Mouse (Mus musculus): Measurements from ENCODE around the gene Crot. TPM values are rescaled to one million over a fixed set of nuclear protein-coding genes. Genes with fewer than 3 reads are reported as not detected.

Gene Crot
- polyA plus RNA-seq, 1 experiment: 0.01 TPM

DNA sequence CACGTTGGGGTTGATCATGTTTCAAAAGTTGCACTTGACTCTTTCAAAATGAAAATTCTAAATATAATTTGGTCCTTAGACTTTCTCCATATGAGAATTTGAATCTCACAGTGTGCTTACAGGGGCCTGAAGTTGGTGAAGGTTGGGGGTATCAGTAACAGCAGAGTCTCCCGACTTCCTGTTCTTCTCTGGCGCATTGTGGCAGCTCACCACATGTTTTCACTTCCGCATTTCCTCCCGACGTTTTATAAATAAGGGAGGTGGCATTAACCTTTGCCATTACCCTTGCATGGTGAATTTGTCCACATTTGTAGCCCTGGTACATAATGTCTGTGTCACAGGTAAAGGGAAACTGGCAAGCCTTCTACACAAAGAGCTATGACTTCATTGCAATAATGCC, 80.1 kb downstream of the Crot start:
- Histone ChIP-seq H3K9me3 (ENCODE audit: control insufficient read depth, low read length) (no peaks in the 10 kb centered on the region), H3K36me3 (ENCODE audit: control insufficient read depth) (peaks cover 94% of the 10 kb centered on the region), H3K4me3 (replicated peaks) (no peak overlapping the region), H3K4me1 (ENCODE audit: control insufficient read depth) (peaks cover 1% of the 10 kb centered on the region; the same call in 1 of the 2 replicates), H3K27me3 (ENCODE audit: control insufficient read depth) (no peaks in the 10 kb centered on the region)
- no peak for TF ChIP-seq TAL1 (IDR thresholded peaks at IDR 0.05; ENCODE audit: low read length)
- no peak for TF ChIP-seq GATA1 (IDR thresholded peaks at IDR 0.05; ENCODE audit: low read length)

DNA sequence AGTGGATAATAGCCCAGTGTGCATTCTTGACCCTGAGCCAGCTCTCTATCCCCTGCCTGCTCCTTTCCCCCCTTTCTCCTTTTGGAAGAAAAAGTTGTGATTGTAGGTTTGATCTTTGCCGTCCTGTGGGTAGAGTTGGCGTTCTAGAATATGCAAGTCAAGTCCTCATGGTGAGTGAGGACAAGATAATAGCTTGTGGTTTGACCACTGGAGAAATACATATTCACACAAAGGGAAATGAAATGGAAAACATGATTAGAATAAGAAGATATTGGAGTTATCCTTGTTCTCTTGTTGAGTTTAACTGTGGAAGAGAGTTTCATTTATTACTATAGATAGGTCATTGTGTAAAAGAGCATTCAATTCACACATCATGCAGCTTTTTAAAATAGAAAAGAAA, 80.7 kb downstream of the Crot start:
- Histone ChIP-seq H3K4me1 (ENCODE audit: control insufficient read depth) (peaks cover 1% of the 10 kb centered on the region; the same call in 1 of the 2 replicates), H3K9me3 (ENCODE audit: control insufficient read depth, low read length) (no peaks in the 10 kb centered on the region)

More for the DNA sequence above, 80.7 kb downstream of the Crot start:
- TF ChIP-seq GATA1 (IDR thresholded peaks at IDR 0.05; ENCODE audit: low read length) (no peak), TAL1 (IDR thresholded peaks at IDR 0.05; ENCODE audit: low read length) (no peak)
- no peak overlapping the region for H3K4me3 ChIP-seq (replicated peaks)
- no peaks in the 10 kb centered on the region for H3K27me3 ChIP-seq (ENCODE audit: control insufficient read depth)
- H3K36me3 ChIP-seq (ENCODE audit: control insufficient read depth): peaks cover 97% of the 10 kb centered on the region

Other genes starting within 250 kb of the Crot start
- gene Abcb1b, start 199.2 kb downstream of the Crot start, polyA plus RNA-seq (2012): not detected in 2 replicates
- 7.1 and 13.5 TPM in 2 replicates for gene Abcb4, start 103.6 kb downstream of the Crot start, polyA plus RNA-seq (2012)
- 0.04 and 0.14 TPM in 2 replicates for gene Tmem243, start 103.3 kb upstream of the Crot start, polyA plus RNA-seq (2012)
- 0.05 and 0.07 TPM in 2 replicates for gene Dmtf1, start 164.5 kb upstream of the Crot start, polyA plus RNA-seq (2012)

All from erythroblast, embryonic 14.5 days (primary cell).